Mouse (Mus musculus) liver, embryonic 14.5 days (tissue): ENCODE results near the gene Mad2l2.

Experiments
- CTCF ChIP-seq: IDR thresholded peaks from 2 replicates; pipeline ENCODE4 v1.5.1; 2016; ENCODE audit warnings: antibody characterized with exemption, low read depth, control low read depth
- EP300 ChIP-seq: IDR thresholded peaks from 2 replicates; pipeline ENCODE4 v1.6.1; 2016; ENCODE audit warnings: antibody characterized with exemption, low read depth

DNA sequence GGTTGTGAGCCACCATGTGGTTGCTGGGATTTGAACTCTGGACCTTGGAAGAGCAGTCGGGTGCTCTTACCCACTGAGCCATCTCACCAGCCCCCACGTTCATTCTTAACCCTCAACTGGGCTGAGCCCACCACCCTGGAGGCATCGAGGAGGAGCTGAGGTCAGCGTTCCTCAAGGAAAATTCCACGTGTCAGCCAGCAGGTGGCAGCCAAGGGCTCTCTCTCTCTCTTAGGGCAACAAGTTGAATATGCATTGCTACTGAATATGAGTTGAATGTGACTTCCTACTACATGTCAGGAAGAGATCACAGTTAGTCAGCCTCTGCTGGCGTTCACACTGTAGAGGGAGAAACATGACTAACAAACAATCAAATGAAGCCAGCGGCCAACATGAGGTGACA is 38.1 kb downstream of the Mad2l2 start:
- TF ChIP-seq EP300, result no peak
- peak; percentile 92 for TF ChIP-seq CTCF
